Mouse (Mus musculus) heart, adult 11 months (tissue): ENCODE measurements around the gene Dtx1.

Source experiments
- DNase-seq: peaks from one replicate; pipeline ENCODE4 v3.0.0; 2022

The Dtx1 gene

GRCm38 (mm10) chr5:120634860-120635259 lies 76.9 kb downstream of the Dtx1 start:
- no peak for DNase-seq

GRCm38 (mm10) chr5:120634131-120634530 lies 77.6 kb downstream of the Dtx1 start, which contains the start of gene Cfap73:
TSS of gene Cfap73 (minus strand) at chr5:120634235.
- no peak for DNase-seq

- DNase-seq = no peak
Observed at GRCm38 (mm10) chr5:120631892-120632291, 79.8 kb downstream of the Dtx1 start.

GRCm38 (mm10) chr5:120631128-120631527 lies 80.6 kb downstream of the Dtx1 start:
- no peak for DNase-seq
